Mouse (Mus musculus): ENCODE measurements at regions not wholly inside any gene's neighbourhood (a gene's known extent, or its start where the extent isn't known, plus 50 kb on each side); places are given as distances from the start of the nearest gene placed in this dataset.

DNA sequence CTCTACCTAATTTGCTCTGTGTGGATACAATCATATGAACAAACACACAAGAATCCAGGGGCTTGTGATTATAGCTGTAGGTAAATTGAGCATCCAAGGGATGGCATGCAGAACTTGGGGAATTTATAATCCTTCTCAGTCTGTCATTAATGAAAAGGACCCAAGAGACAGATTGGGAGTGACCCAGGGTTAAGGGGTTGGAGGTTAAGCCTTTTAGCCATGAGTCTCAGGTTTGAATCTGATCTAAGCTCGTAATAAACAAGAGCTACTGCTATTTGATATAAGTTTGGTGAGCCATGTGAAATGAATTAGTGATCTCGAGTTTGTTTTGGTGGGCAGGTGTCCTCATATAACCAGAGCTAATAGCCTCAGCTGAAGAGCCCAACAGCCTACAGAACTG is 1032.6 kb downstream of the Robo2 start:
- Histone ChIP-seq H3K4me3 (no peak overlapping the region), H3K36me3 (no peaks in the 10 kb centered on the region), H3K9me3 (no peaks in the 10 kb centered on the region), H3K4me2 (replicated peaks) (no peak overlapping the region), H3K9ac (no peak overlapping the region), H3K27ac (no peak overlapping the region), H3K4me1 (no peaks in the 10 kb centered on the region), H3K27me3 (no peaks in the 10 kb centered on the region)
- WGBS, result 15% methylated on average over 2 of the region's 2 CpGs
- ATAC-seq (ENCODE audit: insufficient number of reproducible peaks, insufficient read depth, low FRiP score, low TSS enrichment), result no peak

DNA sequence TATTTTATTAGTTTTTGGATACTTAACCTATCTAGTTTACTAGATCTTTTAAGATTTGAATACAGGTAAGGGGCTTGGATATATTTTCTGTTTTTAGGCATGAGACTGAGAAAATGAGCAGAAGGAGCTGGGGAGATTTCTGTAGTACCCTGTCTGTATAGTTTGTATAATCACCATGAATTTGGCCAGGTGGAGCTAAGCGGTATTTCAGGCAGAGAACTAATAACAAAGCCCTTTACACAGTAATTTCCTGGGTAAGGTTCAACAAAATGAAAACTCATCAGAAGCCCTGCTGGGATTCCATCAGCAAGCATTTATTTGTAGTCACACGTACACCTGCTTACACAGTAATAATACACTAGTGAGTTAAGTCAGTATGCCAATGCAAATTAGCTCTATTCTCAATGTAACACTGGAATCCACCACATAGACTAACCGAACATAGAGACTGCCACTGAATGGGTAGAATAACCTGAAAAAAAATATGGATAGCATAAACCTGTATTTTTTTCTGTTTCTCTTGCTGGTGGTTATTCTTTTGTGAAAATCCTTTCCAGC is 1036.9 kb downstream of the Robo2 start:
- Histone ChIP-seq H3K4me3 (no peak overlapping the region), H3K36me3 (no peaks in the 10 kb centered on the region), H3K9me3 (no peaks in the 10 kb centered on the region), H3K4me2 (replicated peaks) (no peak overlapping the region), H3K9ac (no peak overlapping the region), H3K27me3 (no peaks in the 10 kb centered on the region), H3K4me1 (no peaks in the 10 kb centered on the region), H3K27ac (no peak overlapping the region)
- ATAC-seq (ENCODE audit: insufficient number of reproducible peaks, insufficient read depth, low FRiP score, low TSS enrichment), result no peak
- 71% methylated on average over 3 of the region's 3 CpGs for WGBS

DNA sequence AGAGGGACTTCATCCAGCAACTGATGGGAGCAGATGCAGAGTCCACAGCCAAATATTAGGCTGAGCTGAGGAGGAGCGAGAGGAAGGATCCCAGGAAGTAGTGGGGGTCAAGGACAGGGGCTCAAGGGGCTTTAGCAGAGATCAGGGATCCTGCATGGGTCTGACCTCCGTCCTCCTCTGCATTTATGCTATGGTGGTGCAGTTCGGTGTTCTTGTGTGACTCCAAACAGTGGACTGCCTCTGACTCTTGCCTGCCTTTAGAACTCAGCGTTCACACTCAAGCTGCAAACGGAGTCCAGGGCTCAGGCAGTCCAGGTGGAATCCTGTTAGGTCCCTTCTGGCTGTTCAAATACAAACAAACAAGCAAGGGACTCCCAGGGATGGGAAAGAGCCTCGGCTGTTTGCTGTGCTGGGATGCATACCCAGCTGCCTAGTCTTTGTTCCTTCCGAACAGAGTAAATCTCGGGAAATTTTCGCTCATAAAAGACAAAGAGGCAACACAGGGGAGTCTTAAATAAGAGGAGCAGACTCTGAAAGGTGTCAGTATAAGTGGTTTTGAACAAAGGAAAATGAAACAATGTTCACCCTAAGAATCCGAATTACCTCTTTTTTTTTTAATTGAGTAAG is 1042.9 kb downstream of the Robo2 start:
- WGBS, result 53% methylated on average over 10 of the region's 10 CpGs
- Histone ChIP-seq H3K4me1 (no peaks in the 10 kb centered on the region), H3K27me3 (no peaks in the 10 kb centered on the region), H3K27ac (no peak overlapping the region), H3K9me3 (no peaks in the 10 kb centered on the region), H3K4me2 (replicated peaks) (no peak overlapping the region), H3K9ac (no peak overlapping the region), H3K4me3 (no peak overlapping the region), H3K36me3 (no peaks in the 10 kb centered on the region)
- no peak for ATAC-seq (ENCODE audit: insufficient number of reproducible peaks, insufficient read depth, low FRiP score, low TSS enrichment)

- Histone ChIP-seq H3K36me3 (no peaks in the 10 kb centered on the region), H3K27ac (no peak overlapping the region), H3K4me1 (no peaks in the 10 kb centered on the region), H3K27me3 (no peaks in the 10 kb centered on the region), H3K9ac (no peak overlapping the region), H3K4me2 (replicated peaks) (no peak overlapping the region), H3K9me3 (no peaks in the 10 kb centered on the region), H3K4me3 (no peak overlapping the region)
- ATAC-seq (ENCODE audit: insufficient number of reproducible peaks, insufficient read depth, low FRiP score, low TSS enrichment), result no peak
- 82% methylated on average over 5 of the region's 5 CpGs for whole genome bisulfite sequencing
These were observed 1043.7 kb downstream of the Robo2 start for GRCm38 (mm10) chr16:73367926-73368325.

DNA sequence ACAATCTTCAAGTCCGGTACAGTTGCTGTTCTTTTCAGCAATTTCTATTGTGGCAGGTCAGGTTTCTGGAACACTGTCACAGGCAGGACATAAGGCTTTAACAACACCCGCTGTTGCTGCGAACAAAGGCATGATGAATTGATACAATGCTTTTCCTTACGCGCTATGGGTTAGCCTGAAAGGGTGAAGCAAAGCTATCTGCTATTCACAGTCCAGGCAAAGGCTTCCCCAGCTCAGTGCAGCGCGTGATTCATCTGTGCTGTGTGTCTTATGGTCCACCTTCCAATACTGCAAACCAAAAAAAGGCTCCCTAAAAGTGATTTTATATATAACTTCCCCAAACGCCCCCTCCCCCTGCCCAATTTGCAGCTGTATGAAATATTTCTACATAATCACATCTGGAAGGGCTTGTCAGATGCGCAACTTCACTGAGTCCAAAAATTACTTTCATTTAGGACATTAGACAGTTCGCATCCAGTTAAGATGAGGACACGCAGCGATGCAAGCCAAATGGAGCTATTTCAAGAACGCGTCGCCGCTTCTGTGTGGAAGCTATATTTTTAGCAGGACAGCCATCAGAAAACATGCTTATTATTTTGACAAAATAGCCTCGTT is 1044.3 kb downstream of the Robo2 start:
- Histone ChIP-seq H3K4me1 (no peaks in the 10 kb centered on the region), H3K9ac (no peak overlapping the region), H3K27me3 (no peaks in the 10 kb centered on the region), H3K9me3 (no peaks in the 10 kb centered on the region), H3K4me3 (no peak overlapping the region), H3K4me2 (replicated peaks) (no peak overlapping the region), H3K27ac (no peak overlapping the region), H3K36me3 (no peaks in the 10 kb centered on the region)
- 83% methylated on average over 17 of the region's 17 CpGs for WGBS
- ATAC-seq (ENCODE audit: insufficient number of reproducible peaks, insufficient read depth, low FRiP score, low TSS enrichment), result no peak

DNA sequence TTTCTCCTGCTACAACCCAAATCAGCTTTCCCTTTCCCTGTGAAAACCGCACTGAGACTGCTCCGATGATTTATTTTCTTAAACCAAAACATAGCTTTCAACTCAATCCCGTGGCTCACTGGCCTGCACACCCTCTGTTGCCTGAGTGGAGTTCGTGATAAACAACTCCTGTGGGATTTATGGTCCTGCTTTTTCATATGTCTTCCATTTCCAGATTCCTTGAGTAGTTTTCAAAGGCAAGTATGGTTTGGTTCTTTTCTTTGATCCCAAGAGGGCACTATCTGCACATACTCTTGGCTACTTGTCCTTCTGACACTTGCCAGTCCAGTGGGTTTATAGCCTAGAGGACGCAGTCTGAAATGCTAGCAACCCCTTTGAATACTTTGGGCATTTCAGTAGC is 1042.6 kb downstream of the Robo1 start:
- Histone ChIP-seq H3K4me2 (replicated peaks) (no peak overlapping the region), H3K27ac (no peak overlapping the region), H3K36me3 (no peaks in the 10 kb centered on the region), H3K9ac (no peak overlapping the region), H3K9me3 (no peaks in the 10 kb centered on the region), H3K27me3 (no peaks in the 10 kb centered on the region), H3K4me1 (no peaks in the 10 kb centered on the region), H3K4me3 (no peak overlapping the region)
- WGBS, result 53% methylated on average over 5 of the region's 5 CpGs
- ATAC-seq (ENCODE audit: insufficient number of reproducible peaks, insufficient read depth, low FRiP score, low TSS enrichment), result no peak

DNA sequence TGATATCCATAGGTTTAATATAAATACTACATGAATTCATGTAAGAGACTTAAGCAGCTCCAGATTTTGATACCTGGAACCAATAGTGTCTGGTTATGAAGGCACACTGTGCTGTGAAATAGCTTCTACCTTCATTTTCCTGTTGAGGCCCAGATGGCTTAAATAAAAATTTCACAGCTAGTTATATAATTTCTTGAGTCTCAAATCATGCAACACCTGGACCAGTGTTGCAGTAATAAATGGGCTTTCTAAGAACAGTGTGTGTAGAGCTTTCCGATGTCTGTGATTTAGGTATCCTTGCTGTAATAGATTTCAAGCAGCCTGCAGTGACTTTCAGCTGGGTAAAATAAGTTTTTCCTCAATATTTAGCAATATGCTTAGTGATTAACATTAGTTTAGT is 1035.8 kb downstream of the Robo1 start:
- no peaks in the 10 kb centered on the region for H3K27me3 ChIP-seq
- no peak for ATAC-seq (ENCODE audit: insufficient number of reproducible peaks, insufficient read depth, low FRiP score, low TSS enrichment)
- 69% methylated on average over 1 of the region's 1 CpGs for WGBS
- no peak overlapping the region for H3K9ac ChIP-seq
- no peak overlapping the region for H3K4me3 ChIP-seq
- no peaks in the 10 kb centered on the region for H3K36me3 ChIP-seq
- H3K9me3 ChIP-seq, result no peaks in the 10 kb centered on the region
- no peak overlapping the region for H3K4me2 ChIP-seq (replicated peaks)
- H3K27ac ChIP-seq, result no peak overlapping the region
- no peaks in the 10 kb centered on the region for H3K4me1 ChIP-seq

GRCm38 (mm10) chr16:73343531-73343930 is 1035.4 kb downstream of the Robo1 start:
- no peak overlapping the region for H3K4me2 ChIP-seq (replicated peaks)
- no peaks in the 10 kb centered on the region for H3K27me3 ChIP-seq
- 70% methylated on average over 3 of the region's 3 CpGs for WGBS
- no peak overlapping the region for H3K27ac ChIP-seq
- H3K36me3 ChIP-seq, result no peaks in the 10 kb centered on the region
- H3K4me1 ChIP-seq, result no peaks in the 10 kb centered on the region
- H3K9ac ChIP-seq, result no peak overlapping the region
- no peak for ATAC-seq (ENCODE audit: insufficient number of reproducible peaks, insufficient read depth, low FRiP score, low TSS enrichment)
- H3K9me3 ChIP-seq, result no peaks in the 10 kb centered on the region
- no peak overlapping the region for H3K4me3 ChIP-seq

- Histone ChIP-seq H3K27me3 (no peaks in the 10 kb centered on the region), H3K4me3 (no peak overlapping the region), H3K27ac (no peak overlapping the region), H3K4me2 (replicated peaks) (no peak overlapping the region), H3K9ac (no peak overlapping the region), H3K36me3 (no peaks in the 10 kb centered on the region), H3K9me3 (no peaks in the 10 kb centered on the region), H3K4me1 (no peaks in the 10 kb centered on the region)
- 90% methylated on average over 2 of the region's 2 CpGs for WGBS
- ATAC-seq (ENCODE audit: insufficient number of reproducible peaks, insufficient read depth, low FRiP score, low TSS enrichment), result no peak
These were observed 1009.5 kb downstream of the Robo1 start for GRCm38 (mm10) chr16:73317644-73318043.

GRCm38 (mm10) chr16:73310096-73310495 is 1002.0 kb downstream of the Robo1 start:
- no peak overlapping the region for H3K4me2 ChIP-seq (replicated peaks)
- no peaks in the 10 kb centered on the region for H3K27me3 ChIP-seq
- no peaks in the 10 kb centered on the region for H3K36me3 ChIP-seq
- no peaks in the 10 kb centered on the region for H3K4me1 ChIP-seq
- no peak for ATAC-seq (ENCODE audit: insufficient number of reproducible peaks, insufficient read depth, low FRiP score, low TSS enrichment)
- H3K9me3 ChIP-seq, result no peaks in the 10 kb centered on the region
- no peak overlapping the region for H3K9ac ChIP-seq
- no peak overlapping the region for H3K4me3 ChIP-seq
- 46% methylated on average over 5 of the region's 5 CpGs for WGBS
- H3K27ac ChIP-seq, result no peak overlapping the region

- Histone ChIP-seq H3K27me3 (no peaks in the 10 kb centered on the region), H3K9ac (no peak overlapping the region), H3K27ac (no peak overlapping the region), H3K4me3 (no peak overlapping the region), H3K4me1 (no peaks in the 10 kb centered on the region), H3K4me2 (replicated peaks) (no peak overlapping the region), H3K36me3 (no peaks in the 10 kb centered on the region), H3K9me3 (no peaks in the 10 kb centered on the region)
- 65% methylated on average over 11 of the region's 11 CpGs for WGBS
- no peak for ATAC-seq (ENCODE audit: insufficient number of reproducible peaks, insufficient read depth, low FRiP score, low TSS enrichment)
These were observed 971.8 kb downstream of the Robo1 start for GRCm38 (mm10) chr16:73279951-73280350.

DNA sequence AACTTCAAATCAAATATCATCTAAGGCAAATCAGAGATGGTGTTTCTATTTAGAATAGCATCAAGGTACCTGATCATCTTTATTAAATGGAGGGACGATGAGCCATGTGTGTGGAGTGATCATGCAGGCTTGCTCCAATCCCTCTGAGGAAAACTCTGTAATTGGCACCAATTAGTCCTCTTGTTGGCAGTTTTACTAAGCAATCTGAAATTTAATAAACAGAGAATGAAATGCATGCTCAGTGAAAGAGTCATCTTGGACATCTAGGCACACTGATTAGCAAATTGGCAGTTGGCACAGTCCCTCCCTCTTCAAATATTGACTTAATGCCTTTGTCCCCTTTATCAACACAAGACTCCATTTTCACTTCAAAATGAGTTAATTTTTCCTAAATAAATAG is 951.6 kb downstream of the Robo1 start:
- Histone ChIP-seq H3K4me2 (replicated peaks) (no peak overlapping the region), H3K9ac (no peak overlapping the region), H3K9me3 (no peaks in the 10 kb centered on the region), H3K27me3 (no peaks in the 10 kb centered on the region), H3K36me3 (no peaks in the 10 kb centered on the region), H3K4me1 (no peaks in the 10 kb centered on the region), H3K4me3 (no peak overlapping the region), H3K27ac (no peak overlapping the region)
- no peak for ATAC-seq (ENCODE audit: insufficient number of reproducible peaks, insufficient read depth, low FRiP score, low TSS enrichment)
- 85% methylated on average over 1 of the region's 1 CpGs for WGBS

Measured in embryonic facial prominence, embryonic 12.5 days (tissue).